Mouse (Mus musculus) stomach, postnatal 0 days (tissue): ENCODE measurements at regions not wholly inside any gene's neighbourhood (a gene's known extent, or its start where the extent isn't known, plus 50 kb on each side); places are given as distances from the start of the nearest gene placed in this dataset.

Experiments used
- ATAC-seq: fragments of 200-750 bp; cut with Nextera tagmentation; 2 replicates; pipeline ENCODE4 v1.8.0; 2017; ENCODE audit not compliant: low FRiP score, low TSS enrichment
- DNase-seq: peaks from one replicate; pipeline ENCODE4 v3.0.0-alpha.2; 2016; ENCODE audit warnings: low spot score
- H3K27ac ChIP-seq: fragments of 300-500 bp; sonication (generic); replicated peaks from 2 replicates; pipeline ENCODE4 v1.5.1; 2014; ENCODE audit warnings: mild to moderate bottlenecking, control low read depth
- H3K27me3 ChIP-seq: fragments of 300-500 bp; sonication (generic); 2 replicates; pipeline ENCODE4 v1.6.1; 2014; ENCODE audit warnings: low read length; ENCODE audit not compliant: control insufficient read depth, insufficient read depth
- H3K36me3 ChIP-seq: fragments of 300-500 bp; sonication (generic); 2 replicates; pipeline ENCODE4 v1.6.1; 2014; ENCODE audit warnings: low read length, mixed read lengths; ENCODE audit not compliant: control insufficient read depth, insufficient read depth
- H3K4me1 ChIP-seq: fragments of 300-500 bp; sonication (generic); replicated peaks from 2 replicates; pipeline ENCODE4 v1.6.1; 2014; ENCODE audit warnings: antibody characterized with exemption; ENCODE audit not compliant: control insufficient read depth, insufficient read depth
- H3K4me2 ChIP-seq: fragments of 300-500 bp; sonication (generic); replicated peaks from 2 replicates; pipeline ENCODE4 v1.6.1; 2014; ENCODE audit warnings: low read depth, mild to moderate bottlenecking, control low read depth, moderate library complexity
- H3K4me3 ChIP-seq: fragments of 300-500 bp; sonication (generic); 2 replicates; pipeline ENCODE4 v1.5.1; 2014; ENCODE audit warnings: low read depth, low read length, control low read depth
- H3K9ac ChIP-seq: fragments of 300-500 bp; sonication (generic); 2 replicates; pipeline ENCODE4 v1.6.1; 2014; ENCODE audit warnings: mild to moderate bottlenecking, low read length, control low read depth, mixed read lengths
- H3K9me3 ChIP-seq: fragments of 300-500 bp; sonication (generic); 2 replicates; pipeline ENCODE4 v1.6.1; 2016; ENCODE audit warnings: low read length; ENCODE audit not compliant: control insufficient read depth
- CTCF ChIP-seq: IDR thresholded peaks from 2 replicates; pipeline ENCODE4 v1.5.1; 2016; ENCODE audit warnings: antibody characterized with exemption, low read depth, mild to moderate bottlenecking, moderate library complexity
- EP300 ChIP-seq: optimal IDR thresholded peaks from 2 replicates; pipeline ENCODE3; 2016; ENCODE audit warnings: antibody characterized with exemption
- WGBS: fragments of 180-500 bp; shearing (Covaris S2); extraction: QIAGEN DNeasy Blood & Tissue Kit; methylation state at CpG from one replicate; pipeline ENCODE4 v1.1.7; 2014; 5-methylcytosine and 5-hydroxymethylcytosine counted together

GRCm38 (mm10) chr3:52422826-52423225 lies 154.7 kb downstream of the Foxo1 start:
- H3K4me2 ChIP-seq: no peak overlapping the region
- ATAC-seq: no peak
- WGBS: 77% methylated on average over 1 of the region's 1 CpGs
- TF ChIP-seq EP300: no peak
- no peak for TF ChIP-seq CTCF
- no peak overlapping the region for H3K4me3 ChIP-seq
- no peaks in the 10 kb centered on the region for H3K27me3 ChIP-seq
- DNase-seq: no peak
- H3K27ac ChIP-seq: no peak overlapping the region
- no peak overlapping the region for H3K9ac ChIP-seq
- H3K9me3 ChIP-seq: no peaks in the 10 kb centered on the region
- no peaks in the 10 kb centered on the region for H3K4me1 ChIP-seq
- no peaks in the 10 kb centered on the region for H3K36me3 ChIP-seq

DNA sequence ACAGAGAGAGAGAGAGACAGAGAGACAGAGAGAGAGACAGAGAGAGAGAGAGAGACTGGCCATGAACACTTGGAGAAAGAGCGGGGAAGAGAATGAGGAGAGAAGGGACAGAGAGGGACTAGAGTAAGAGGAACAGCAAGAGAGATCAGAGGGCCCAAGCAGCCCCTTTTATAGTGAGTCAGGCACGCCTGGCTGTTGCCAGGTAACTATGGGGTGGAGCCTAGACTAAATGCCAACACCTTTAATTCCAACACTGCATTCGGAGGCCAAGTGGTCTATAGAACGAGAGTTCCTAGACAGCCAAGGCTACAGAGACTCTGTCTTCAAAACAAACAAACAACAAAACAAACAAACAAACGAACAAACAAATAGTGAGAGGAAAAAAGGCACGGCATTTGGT lies 148.1 kb downstream of the Foxo1 start:
- Histone ChIP-seq H3K4me2 (no peak overlapping the region), H3K4me3 (no peak overlapping the region), H3K36me3 (no peaks in the 10 kb centered on the region), H3K27me3 (no peaks in the 10 kb centered on the region), H3K9ac (no peak overlapping the region), H3K4me1 (no peaks in the 10 kb centered on the region; the same call in 1 of the 2 replicates), H3K27ac (no peak overlapping the region), H3K9me3 (no peaks in the 10 kb centered on the region)
- DNase-seq: peak; percentile 29
- WGBS: 51% methylated on average over 6 of the region's 6 CpGs
- ATAC-seq: no peak
- no peak for TF ChIP-seq CTCF
- no peak for TF ChIP-seq EP300

DNA sequence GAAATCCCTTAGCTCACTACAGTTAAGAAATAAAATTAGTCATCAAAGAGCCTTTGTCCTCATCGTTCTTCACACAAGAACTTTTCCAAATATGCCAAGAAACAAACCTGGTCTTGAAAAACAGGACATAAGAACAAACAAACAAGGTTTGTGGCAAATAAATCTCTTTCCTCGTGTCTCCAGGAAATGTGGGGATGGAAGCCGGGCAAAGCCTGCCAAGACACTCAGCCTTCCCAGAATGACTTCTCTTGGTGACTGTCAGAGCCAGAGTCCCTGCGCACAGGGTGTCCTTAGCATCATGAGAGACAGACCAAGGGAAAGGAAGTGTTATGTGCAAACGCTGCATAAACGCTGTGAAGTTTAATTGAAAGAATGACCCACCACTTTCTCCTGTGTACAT lies 147.2 kb downstream of the Foxo1 start:
- WGBS: 23% methylated on average over 6 of the region's 6 CpGs
- Histone ChIP-seq H3K36me3 (no peaks in the 10 kb centered on the region), H3K9me3 (no peaks in the 10 kb centered on the region), H3K4me1 (no peaks in the 10 kb centered on the region; the same call in 1 of the 2 replicates), H3K27me3 (no peaks in the 10 kb centered on the region), H3K9ac (no peak overlapping the region), H3K4me3 (no peak overlapping the region), H3K4me2 (no peak overlapping the region), H3K27ac (no peak overlapping the region)
- TF ChIP-seq CTCF (no peak), EP300 (no peak)
- ATAC-seq (no peak), DNase-seq (no peak)

GRCm38 (mm10) chr3:52414017-52414416 lies 145.9 kb downstream of the Foxo1 start:
- H3K27ac ChIP-seq: no peak overlapping the region
- no peaks in the 10 kb centered on the region; the same call in 1 of the 2 replicates for H3K4me1 ChIP-seq
- H3K4me3 ChIP-seq: no peak overlapping the region
- DNase-seq: no peak
- WGBS: 23% methylated on average over 6 of the region's 6 CpGs
- TF ChIP-seq EP300 (no peak), CTCF (no peak)
- ATAC-seq: no peak
- H3K9ac ChIP-seq: no peak overlapping the region
- H3K4me2 ChIP-seq: no peak overlapping the region
- H3K36me3 ChIP-seq: no peaks in the 10 kb centered on the region
- H3K27me3 ChIP-seq: no peaks in the 10 kb centered on the region
- no peaks in the 10 kb centered on the region for H3K9me3 ChIP-seq

DNA sequence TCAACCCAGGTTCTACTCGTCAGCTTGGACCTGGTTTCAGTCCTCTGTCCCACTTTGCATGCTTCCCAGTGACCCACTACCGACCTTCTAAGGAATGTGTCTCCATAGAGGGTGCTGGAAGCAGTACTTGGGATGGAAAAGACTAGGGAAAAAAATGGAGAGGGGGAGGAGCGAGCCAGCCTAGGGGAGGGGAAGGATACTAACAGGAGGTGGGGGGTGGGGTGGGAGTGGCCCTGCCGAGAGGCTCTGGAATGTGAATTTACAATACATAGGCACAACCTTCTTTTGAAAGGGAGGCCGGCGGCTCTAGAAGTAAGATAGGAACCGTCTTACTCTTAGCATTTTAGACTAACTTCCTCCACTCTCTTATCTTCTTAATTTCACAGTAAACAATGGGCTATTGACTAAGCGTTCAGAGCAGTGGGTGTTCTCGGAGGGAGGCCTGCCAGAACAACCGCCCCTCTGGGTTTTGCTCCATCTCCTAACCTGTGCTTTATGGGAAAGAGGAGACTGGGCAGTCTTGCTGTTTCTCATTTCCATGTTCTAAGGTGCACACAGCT lies 145.1 kb downstream of the Foxo1 start:
- no peaks in the 10 kb centered on the region for H3K27me3 ChIP-seq
- H3K4me1 ChIP-seq: no peaks in the 10 kb centered on the region; the same call in 1 of the 2 replicates
- no peak for TF ChIP-seq EP300
- no peak for TF ChIP-seq CTCF
- H3K36me3 ChIP-seq: no peaks in the 10 kb centered on the region
- ATAC-seq (peak; percentile 70), DNase-seq (peak; percentile 78)
- no peak overlapping the region for H3K9ac ChIP-seq
- no peak overlapping the region for H3K4me2 ChIP-seq
- WGBS: 22% methylated on average over 10 of the region's 10 CpGs
- H3K4me3 ChIP-seq: no peak overlapping the region
- peak overlapping the region; percentile 9; the same call in 1 of the 2 replicates for H3K27ac ChIP-seq
- H3K9me3 ChIP-seq: no peaks in the 10 kb centered on the region

- H3K27ac ChIP-seq: no peak overlapping the region
- no peaks in the 10 kb centered on the region for H3K9me3 ChIP-seq
- DNase-seq (no peak), ATAC-seq (no peak)
- H3K4me3 ChIP-seq: no peak overlapping the region
- H3K4me1 ChIP-seq: no peaks in the 10 kb centered on the region; the same call in 1 of the 2 replicates
- WGBS: 79% methylated on average over 5 of the region's 5 CpGs
- no peak overlapping the region for H3K9ac ChIP-seq
- no peaks in the 10 kb centered on the region for H3K27me3 ChIP-seq
- no peak overlapping the region for H3K4me2 ChIP-seq
- TF ChIP-seq EP300: no peak
- no peak for TF ChIP-seq CTCF
- H3K36me3 ChIP-seq: no peaks in the 10 kb centered on the region
Measured at GRCm38 (mm10) chr3:52411356-52411755, 143.2 kb downstream of the Foxo1 start.
